Mouse (Mus musculus): Measurements from ENCODE around the gene Gskip. TPM values are rescaled to one million over a fixed set of nuclear protein-coding genes. Genes with fewer than 3 reads are reported as not detected.

Gene Gskip
- polyA plus RNA-seq, 1 experiment from 2014 or later: 38.3 TPM

Other genes with a start within 250 kb of the Gskip start
- 9.1 and 13.4 TPM in 2 replicates for gene D430019H16Rik, start 231.0 kb upstream of the Gskip start, polyA plus RNA-seq (2014; fragmentation: Nextera tagmentation; extraction: Ambion mirVana)
- 0.12 and 0.45 TPM in 2 replicates for gene Bdkrb2, start 121.6 kb upstream of the Gskip start, polyA plus RNA-seq (2014; fragmentation: Nextera tagmentation; extraction: Ambion mirVana)
- not detected in 2 replicates for gene Bdkrb1, start 81.7 kb upstream of the Gskip start, polyA plus RNA-seq (2014; fragmentation: Nextera tagmentation; extraction: Ambion mirVana)
- gene Atg2b, start 382 bp downstream of the Gskip start, polyA plus RNA-seq (2014; fragmentation: Nextera tagmentation; extraction: Ambion mirVana): 16.1 TPM in 2 replicates
- gene Ak7, start 21.1 kb downstream of the Gskip start, polyA plus RNA-seq (2014; fragmentation: Nextera tagmentation; extraction: Ambion mirVana): 1.1 and 1.8 TPM in 2 replicates
- gene Papola, start 99.9 kb downstream of the Gskip start, polyA plus RNA-seq (2014; fragmentation: Nextera tagmentation; extraction: Ambion mirVana): 251 and 257 TPM in 2 replicates

All from hindbrain, embryonic 11.5 days (tissue).